Mouse (Mus musculus) frontal cortex, postnatal 10 days (tissue): ENCODE results near the gene Ccdc173.

Experiments used
- DNase-seq, 2 experiments: peaks; one replicate each; pipeline ENCODE4 v3.0.0; 2022; ENCODE audit warnings: low spot score in 2 of 2, mixed read lengths in 1 of 2

Gene Ccdc173

DNA sequence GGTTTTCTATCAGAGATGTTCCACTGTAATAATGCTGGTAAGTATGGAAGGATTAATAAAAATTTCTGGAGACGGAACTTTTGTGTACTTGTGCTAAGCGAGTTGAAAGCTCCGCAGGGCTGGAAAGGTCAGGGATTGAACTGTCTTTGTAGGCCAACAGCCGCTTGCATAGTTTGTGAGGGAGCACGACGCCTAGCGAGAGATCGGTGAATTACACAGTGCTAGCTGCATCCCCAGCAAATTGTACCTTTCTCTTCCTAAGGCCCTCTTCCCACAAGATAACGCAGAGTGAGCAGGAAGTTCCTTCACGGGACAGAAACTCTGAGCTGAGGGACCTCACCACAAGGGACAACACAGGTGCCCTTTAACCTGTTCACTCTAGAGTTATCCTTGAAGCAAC, 910 bp upstream of the Ccdc173 start:
- peak; percentile 32 to 75 for DNase-seq

DNA sequence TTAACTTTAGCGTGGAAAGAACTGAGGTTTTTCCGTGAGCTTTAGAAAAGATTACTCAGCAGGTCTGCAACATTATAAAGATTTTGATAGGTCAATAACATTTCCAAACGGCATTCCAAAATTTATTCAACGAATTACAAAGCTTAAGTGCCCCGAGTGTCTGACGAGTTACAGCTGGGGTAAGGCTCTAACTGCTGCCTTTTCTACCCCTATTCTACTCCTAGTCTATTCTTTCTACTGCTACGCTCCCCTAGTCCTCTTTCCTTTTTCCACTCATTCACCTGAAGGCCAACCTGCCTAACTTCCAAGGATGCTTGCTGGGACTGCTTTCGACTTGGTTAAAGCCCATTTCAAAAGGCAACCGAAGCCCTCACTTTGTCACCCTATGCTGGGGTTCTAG, 401 bp downstream of the Ccdc173 start:
- no peak for DNase-seq

DNA sequence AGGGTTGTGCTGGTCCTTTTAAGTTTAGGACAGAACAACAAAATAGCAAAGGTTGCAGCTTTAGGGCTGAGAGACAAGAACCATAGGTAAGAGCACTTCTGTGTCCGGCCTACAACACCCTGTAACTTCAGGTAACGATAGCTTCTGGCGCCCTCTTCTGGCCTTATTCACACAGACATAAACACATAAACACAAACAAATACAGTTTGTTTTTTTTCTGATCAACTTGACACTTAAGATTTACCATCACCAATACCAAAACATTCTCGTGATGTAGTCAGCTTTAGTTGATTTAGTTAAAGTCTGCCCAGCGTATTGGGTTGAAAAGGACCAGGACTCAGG, 10.6 kb downstream of the Ccdc173 start:
- DNase-seq = no peak

GRCm38 (mm10) chr2:69777985-69778835, 11.2 kb downstream of the Ccdc173 start:
- DNase-seq = no peak

DNA sequence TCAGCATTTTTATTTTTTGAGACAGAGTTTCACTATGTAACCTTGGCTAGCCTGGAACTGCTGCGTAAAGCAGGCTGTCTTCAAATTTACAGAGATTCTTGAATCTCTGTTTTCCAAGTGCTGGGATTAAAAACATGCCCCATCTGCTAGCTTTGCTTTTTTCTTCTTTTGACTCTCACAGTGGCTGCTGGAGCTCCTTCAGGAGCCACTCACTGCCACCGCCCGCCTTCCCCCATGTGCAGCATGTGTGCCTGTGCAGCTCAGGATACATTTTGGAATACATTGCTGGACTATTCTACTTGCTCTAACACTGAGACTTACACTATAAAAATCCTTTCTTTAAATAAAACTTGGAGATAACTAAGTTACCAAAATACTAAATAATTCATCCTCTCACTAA, 16.0 kb downstream of the Ccdc173 start:
- DNase-seq = peak; percentile 21 to 49

DNA sequence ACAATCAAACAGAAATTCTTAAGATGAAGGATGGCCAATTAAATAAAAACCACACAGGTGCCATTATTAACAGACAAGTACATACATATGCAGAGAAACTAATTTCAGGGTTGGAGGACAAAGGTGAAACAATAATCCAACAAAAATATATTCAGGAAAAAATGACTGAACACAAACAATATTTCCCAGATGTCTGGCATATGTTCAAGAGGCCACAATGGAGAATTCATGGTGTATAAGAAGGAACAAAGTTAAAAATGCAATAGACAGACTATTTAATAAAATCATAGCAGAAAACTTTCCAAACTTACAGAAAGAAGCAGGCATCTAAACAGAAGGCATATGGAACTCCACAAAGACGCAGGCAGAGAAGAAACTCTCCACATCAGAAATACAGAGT, 24.7 kb downstream of the Ccdc173 start:
- no peak for DNase-seq

GRCm38 (mm10) chr2:69763340-69763739, 26.0 kb downstream of the Ccdc173 start:
- DNase-seq = no peak

- DNase-seq = no peak
Measured at GRCm38 (mm10) chr2:69760980-69761379, 28.4 kb downstream of the Ccdc173 start.

DNA sequence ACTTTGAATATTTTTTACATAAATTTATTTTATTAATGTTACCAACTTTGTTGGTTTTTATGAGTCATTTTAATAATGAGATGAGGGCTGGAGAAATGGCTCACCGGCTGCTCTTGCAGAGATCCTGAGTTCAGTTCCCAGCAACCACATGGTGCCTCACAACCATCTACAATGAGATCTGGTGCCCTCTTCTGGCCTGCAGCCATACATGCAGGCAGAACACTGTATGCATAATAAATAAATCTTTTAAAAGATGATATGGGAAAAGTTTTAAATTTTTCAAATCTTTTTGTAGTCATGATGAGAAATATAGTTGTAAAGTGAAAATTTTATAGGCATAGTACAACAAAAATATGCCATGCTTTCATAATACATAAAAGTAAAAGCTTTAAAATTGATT, 44.3 kb downstream of the Ccdc173 start:
- DNase-seq = no peak

DNA sequence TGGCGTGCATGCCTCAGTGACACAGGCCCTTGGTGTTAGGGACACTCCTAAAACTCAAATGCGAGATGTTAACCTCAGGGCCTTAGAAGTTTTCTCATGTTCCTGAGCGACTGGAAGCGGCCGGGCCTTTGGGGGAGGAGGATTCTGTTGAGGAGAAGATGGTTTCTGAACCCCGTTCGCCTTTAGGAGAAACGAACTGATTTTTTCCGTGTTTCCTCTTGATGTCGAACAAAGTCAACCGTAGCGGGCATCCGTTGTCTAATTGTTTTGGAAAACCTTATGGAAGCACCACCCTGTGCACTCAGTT, 65.9 kb downstream of the Ccdc173 start:
- DNase-seq = no peak

- DNase-seq = peak; percentile 90 to 94
Measured at GRCm38 (mm10) chr2:69722650-69723518, 66.5 kb downstream of the Ccdc173 start.

GRCm38 (mm10) chr2:69722273-69722649, 67.1 kb downstream of the Ccdc173 start, which contains the start of gene Ppig:
Ppig (plus strand) TSS chr2:69722545.
- DNase-seq = no peak

GRCm38 (mm10) chr2:69719121-69719520, 70.3 kb downstream of the Ccdc173 start:
- DNase-seq = no peak

- DNase-seq = no peak
Measured at GRCm38 (mm10) chr2:69716483-69716882, 72.9 kb downstream of the Ccdc173 start.

- no peak for DNase-seq
Measured at GRCm38 (mm10) chr2:69714126-69714525, 75.2 kb downstream of the Ccdc173 start.

- no peak for DNase-seq
Measured at GRCm38 (mm10) chr2:69713626-69714014, 75.8 kb downstream of the Ccdc173 start.

GRCm38 (mm10) chr2:69712981-69713625, 76.3 kb downstream of the Ccdc173 start, which contains the start of gene Fastkd1:
Fastkd1 (minus strand) TSS chr2:69713516.
- DNase-seq = peak; percentile 79 to 84

DNA sequence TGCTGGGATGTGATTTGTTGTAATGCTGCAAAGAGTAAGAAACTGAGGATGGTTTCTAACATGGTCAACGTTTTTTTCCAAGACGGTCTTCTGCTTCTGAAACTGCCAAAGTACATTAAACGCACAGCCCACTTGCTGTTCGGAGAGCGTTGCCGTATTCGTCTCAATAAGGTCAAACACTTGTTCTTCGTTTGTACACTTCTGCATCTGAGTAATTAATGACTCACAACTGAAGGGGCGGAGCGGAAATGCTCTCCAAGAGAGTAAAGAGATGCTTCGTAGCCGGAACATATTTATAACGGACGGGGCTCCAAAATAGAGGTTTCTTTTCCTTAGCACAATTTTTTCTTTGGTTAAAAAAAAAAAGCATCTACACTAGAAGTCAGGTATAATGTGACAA, 77.2 kb downstream of the Ccdc173 start:
- no peak for DNase-seq
